Mouse (Mus musculus) left cerebral cortex, adult 18-20 months (tissue): ENCODE data around the gene Olfr183. TPM values are rescaled to one million over a fixed set of nuclear protein-coding genes. Genes with fewer than 3 reads are reported as not detected.
"Not testable (repeated sequence)": the region's sequence is repeated elsewhere in the genome, so short reads cannot be mapped to it uniquely, and the experiment has no call there.

Experiments
- DNase-seq, 2 experiments: peaks; one replicate each; pipeline ENCODE4 v3.0.0; 2021 to 2022; ENCODE audit warnings: low spot score in 2 of 2, mixed read lengths in 1 of 2
- long read RNA-seq, 2 experiments: library from polyadenylated mRNA; stranded (forward); transcript quantifications; one replicate each; pipeline ENCODE4 v2.0.0; 2021
- total RNA-seq, 2 experiments: library from RNA; stranded (reverse); gene quantifications; 2 replicates each; pipeline ENCODE4 v1.2.3; 2021

Gene Olfr183
- not detected for total RNA-seq
- long read RNA-seq, experiment 1: 0 reads
- long read RNA-seq, experiment 2: 0 reads

GRCm38 (mm10) chr16:58995057-58995456, at the start of gene Olfr183:
Gene Olfr183 (plus strand): TSS chr16:58995357.
- no peak for DNase-seq

GRCm38 (mm10) chr16:59007146-59007545, 12.0 kb downstream of the Olfr183 start:
- no peak for DNase-seq

DNA sequence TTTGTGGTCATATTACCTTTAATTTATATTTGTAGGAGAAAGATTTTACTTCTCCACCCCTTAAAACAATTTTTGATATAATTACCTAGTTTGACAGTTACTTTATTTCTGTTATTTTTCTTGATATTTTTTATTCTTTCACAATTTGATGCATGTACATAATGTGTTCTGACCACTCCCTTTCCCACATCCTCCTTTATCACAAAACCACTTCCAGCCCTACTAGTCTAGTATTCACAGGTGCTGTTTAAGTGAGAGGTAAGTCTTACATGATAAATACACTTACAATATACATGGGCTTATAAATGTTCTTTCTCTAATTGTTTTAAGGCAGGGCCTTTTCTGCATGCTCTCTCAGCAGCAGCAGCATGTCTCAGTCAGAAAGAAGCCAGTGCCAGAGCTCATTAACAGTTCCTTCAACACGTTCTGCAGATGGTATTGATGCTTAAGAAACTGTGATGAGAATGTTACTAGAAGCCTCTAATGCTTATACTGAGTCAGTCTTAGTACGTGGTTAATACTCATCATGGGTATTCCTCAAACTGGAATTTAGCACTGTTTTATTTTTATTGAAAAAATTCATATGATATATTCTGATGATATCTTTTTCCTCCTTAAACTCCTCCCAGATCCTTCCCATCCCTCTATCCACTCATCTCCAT, 18.3 kb downstream of the Olfr183 start:
- DNase-seq: no peak

- no peak for DNase-seq
These were observed 35.0 kb downstream of the Olfr183 start, which contains the start of gene Olfr186 for GRCm38 (mm10) chr16:59030191-59030590. Gene Olfr186 (minus strand): TSS chr16:59030291.

GRCm38 (mm10) chr16:59039710-59040109, 44.6 kb downstream of the Olfr183 start, which contains the start of gene Olfr187:
Gene Olfr187 (minus strand): TSS chr16:59039767.
- DNase-seq: no peak

GRCm38 (mm10) chr16:59045835-59046234, 50.7 kb downstream of the Olfr183 start:
- DNase-seq: no peak

DNA sequence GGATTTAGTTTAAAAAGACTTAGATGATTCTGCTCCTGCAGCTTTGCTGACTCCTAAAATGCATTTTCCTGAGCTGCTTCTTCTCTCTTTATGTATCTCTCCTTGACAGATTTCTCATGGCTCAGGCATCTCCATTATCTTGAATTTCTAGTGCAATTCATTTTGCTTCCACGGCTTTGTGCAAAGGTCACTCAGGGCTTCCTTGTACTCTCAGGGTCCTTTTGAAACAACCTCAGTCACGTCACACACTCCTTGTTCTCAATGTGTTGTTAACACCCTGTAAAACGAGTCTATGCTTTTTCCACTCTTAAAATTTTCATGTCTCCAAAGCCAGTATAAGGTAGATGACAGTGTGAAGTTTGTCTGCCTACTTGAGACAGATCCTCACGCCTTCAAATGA, 52.4 kb downstream of the Olfr183 start:
- no peak for DNase-seq

DNA sequence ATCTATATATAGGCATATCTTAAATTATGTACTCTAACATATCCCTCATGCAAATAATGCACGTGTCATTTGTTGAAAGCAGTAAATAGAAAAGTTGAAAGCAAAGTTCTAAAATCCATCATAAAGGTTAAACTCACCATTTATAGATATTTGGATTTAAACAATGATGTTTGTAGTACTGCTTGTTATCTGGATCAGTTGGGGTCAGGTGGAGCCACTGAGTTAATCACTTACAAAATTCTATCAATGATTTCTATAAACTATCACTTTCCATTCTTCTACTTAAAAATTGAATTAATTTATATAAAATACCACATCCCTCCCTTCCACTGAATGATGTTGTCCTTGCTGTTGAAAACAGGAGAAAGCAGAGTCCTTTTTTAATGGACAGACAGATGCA, 53.7 kb downstream of the Olfr183 start:
- no peak for DNase-seq

GRCm38 (mm10) chr16:59049286-59049685, 54.1 kb downstream of the Olfr183 start:
- DNase-seq: not testable (repeated sequence)

Other genes with a start within 250 kb of the Olfr183 start
- gene Olfr172, start 232.2 kb upstream of the Olfr183 start, total RNA-seq: not detected
- gene Olfr173, start 195.1 kb upstream of the Olfr183 start, total RNA-seq: not detected
- gene Olfr175-ps1, start 168.6 kb upstream of the Olfr183 start, total RNA-seq: not detected
- gene Olfr177, start 120.6 kb upstream of the Olfr183 start, total RNA-seq: not detected
- not detected for gene Olfr178, start 103.3 kb upstream of the Olfr183 start, total RNA-seq
- not detected for gene Olfr181, start 66.6 kb upstream of the Olfr183 start, total RNA-seq
- gene Olfr180, start 66.0 kb upstream of the Olfr183 start, total RNA-seq: not detected
- gene Olfr186, start 34.9 kb downstream of the Olfr183 start, total RNA-seq: not detected
- gene Olfr187, start 44.4 kb downstream of the Olfr183 start, total RNA-seq: not detected
- gene Olfr190, start 82.6 kb downstream of the Olfr183 start, total RNA-seq: not detected
- not detected for gene Olfr191, start 94.5 kb downstream of the Olfr183 start, total RNA-seq
- not detected for gene Olfr193, start 116.5 kb downstream of the Olfr183 start, total RNA-seq
- gene Olfr194, start 125.7 kb downstream of the Olfr183 start, total RNA-seq: not detected
- not detected for gene Olfr195, start 151.7 kb downstream of the Olfr183 start, total RNA-seq
- gene Olfr196, start 175.1 kb downstream of the Olfr183 start, total RNA-seq: not detected
- gene Olfr198, start 208.2 kb downstream of the Olfr183 start, total RNA-seq: not detected
- gene Olfr199, start 224.4 kb downstream of the Olfr183 start, total RNA-seq: not detected